Mouse (Mus musculus): ENCODE measurements around the gene Zmynd12. TPM values are rescaled to one million over a fixed set of nuclear protein-coding genes. Genes with fewer than 3 reads are reported as not detected.
A peak's percentile ranks its signal among the peaks of the same experiment; 100 is the strongest.

Zmynd12 gene
- polyA plus RNA-seq, 1 experiment from 2014 or later: 0.63 TPM

GRCm38 (mm10) chr4:119462457-119462856 lies 39.8 kb downstream of the Zmynd12 start:
- ATAC-seq: peak; percentile 1; the same call in 1 of the 2 replicates
- no peak overlapping the region for H3K9ac ChIP-seq (ENCODE audit: low read depth, low read length)
- no peak overlapping the region for H3K4me3 ChIP-seq (ENCODE audit: low read length)
- H3K4me1 ChIP-seq (ENCODE audit: control insufficient read depth, insufficient read depth, low read depth, low read length): peaks cover 29% of the 10 kb centered on the region
- no peak overlapping the region for H3K4me2 ChIP-seq (ENCODE audit: low read length)
- H3K36me3 ChIP-seq (ENCODE audit: control insufficient read depth, insufficient read depth, low read length): no peaks in the 10 kb centered on the region
- peak overlapping the region; percentile 70 for H3K27ac ChIP-seq (ENCODE audit: low read depth, low read length)
- no peaks in the 10 kb centered on the region for H3K9me3 ChIP-seq (ENCODE audit: control insufficient read depth, low read length)
- H3K27me3 ChIP-seq (replicated peaks; ENCODE audit: control insufficient read depth, insufficient read depth, low read length): no peaks in the 10 kb centered on the region
- 79% methylated on average over 3 of the region's 3 CpGs for whole genome bisulfite sequencing

DNA sequence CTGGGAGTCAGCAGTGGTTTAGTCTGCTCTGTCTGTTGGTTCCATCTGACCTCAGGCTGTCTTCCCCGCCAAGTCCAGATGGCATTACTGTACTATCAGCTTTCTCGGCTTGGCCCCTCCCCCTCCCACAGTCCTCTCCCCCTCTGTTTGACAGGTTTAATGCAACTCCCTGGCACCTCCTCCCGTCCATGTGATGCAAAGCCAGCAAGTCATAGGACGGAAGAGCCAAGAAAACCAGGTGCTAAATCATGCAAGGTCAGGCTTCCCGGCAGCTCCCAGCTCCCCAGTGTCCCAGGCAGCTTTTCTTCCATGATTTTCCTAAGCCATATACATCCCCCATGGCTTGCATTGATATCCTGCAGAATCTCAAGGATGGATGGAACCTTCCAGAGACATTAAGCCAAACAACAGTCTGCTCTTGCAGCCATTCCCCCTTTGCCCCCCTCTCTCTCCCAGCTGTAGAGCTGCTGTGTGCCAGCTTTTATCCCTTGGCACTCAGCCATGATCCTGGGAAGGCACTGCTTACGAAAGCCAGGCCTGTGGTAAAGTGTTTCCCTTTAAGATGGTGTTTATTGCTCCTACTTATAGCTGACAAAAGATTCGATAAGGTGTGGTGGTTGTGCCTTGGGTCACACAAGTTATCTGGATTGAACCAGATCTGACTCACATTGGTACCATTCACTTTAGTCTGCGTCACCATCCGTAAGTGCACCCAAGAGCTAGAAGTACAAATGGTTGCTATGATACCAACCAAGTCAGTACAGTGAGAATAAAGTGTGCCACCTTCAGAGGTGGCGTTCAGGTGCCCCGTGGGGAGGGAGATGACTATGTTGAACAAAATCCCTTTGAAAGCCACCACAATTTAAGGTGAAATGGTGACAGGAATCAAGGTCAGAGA lies 40.5 kb downstream of the Zmynd12 start:
- peak; percentile 79 for ATAC-seq
- H3K27ac ChIP-seq (ENCODE audit: low read depth, low read length): peak overlapping the region; percentile 70
- H3K27me3 ChIP-seq (replicated peaks; ENCODE audit: control insufficient read depth, insufficient read depth, low read length): no peaks in the 10 kb centered on the region
- H3K9me3 ChIP-seq (ENCODE audit: control insufficient read depth, low read length): no peaks in the 10 kb centered on the region
- WGBS: 27% methylated on average over 11 of the region's 11 CpGs
- H3K4me2 ChIP-seq (ENCODE audit: low read length): peak overlapping the region; percentile 9
- peaks cover 29% of the 10 kb centered on the region for H3K4me1 ChIP-seq (ENCODE audit: control insufficient read depth, insufficient read depth, low read depth, low read length)
- H3K4me3 ChIP-seq (ENCODE audit: low read length): no peak overlapping the region
- H3K36me3 ChIP-seq (ENCODE audit: control insufficient read depth, insufficient read depth, low read length): no peaks in the 10 kb centered on the region
- no peak overlapping the region; the same call in 1 of the 2 replicates for H3K9ac ChIP-seq (ENCODE audit: low read depth, low read length)

DNA sequence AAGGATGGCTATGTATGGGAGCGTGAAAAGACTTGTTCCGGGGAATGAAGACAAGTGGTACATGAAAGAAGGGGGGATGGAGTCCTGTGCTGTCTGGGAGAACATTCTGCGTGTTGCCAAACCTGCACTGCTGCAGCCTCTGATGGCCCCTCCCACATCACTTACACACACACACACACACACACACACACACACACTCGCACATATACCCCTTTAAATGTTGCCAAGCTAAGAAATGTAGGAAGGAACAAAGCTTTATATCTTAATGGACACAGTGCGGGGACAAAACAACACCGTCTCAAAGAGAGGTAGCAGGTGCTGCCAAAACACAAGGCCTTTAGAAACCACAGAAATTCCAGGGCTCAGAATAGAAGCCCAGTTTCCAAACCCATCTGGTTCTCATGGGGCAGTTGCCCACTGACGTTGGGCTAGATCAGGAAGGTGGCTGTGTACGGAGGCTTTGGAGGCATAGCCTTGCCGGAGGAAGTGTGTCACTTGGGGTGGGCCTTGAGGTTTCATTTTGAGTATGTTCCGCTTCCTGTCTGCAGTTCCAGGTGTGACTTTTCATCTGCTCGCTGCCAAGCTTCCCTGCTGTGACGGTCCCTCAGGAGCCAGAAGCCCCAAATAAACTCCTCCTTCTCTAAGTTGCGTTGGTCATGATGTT lies 41.3 kb downstream of the Zmynd12 start:
- Histone ChIP-seq H3K9ac (ENCODE audit: low read depth, low read length) (no peak overlapping the region), H3K9me3 (ENCODE audit: control insufficient read depth, low read length) (no peaks in the 10 kb centered on the region), H3K27me3 (replicated peaks; ENCODE audit: control insufficient read depth, insufficient read depth, low read length) (no peaks in the 10 kb centered on the region), H3K4me3 (ENCODE audit: low read length) (no peak overlapping the region), H3K36me3 (ENCODE audit: control insufficient read depth, insufficient read depth, low read length) (no peaks in the 10 kb centered on the region), H3K27ac (ENCODE audit: low read depth, low read length) (peak overlapping the region; percentile 70), H3K4me2 (ENCODE audit: low read length) (no peak overlapping the region), H3K4me1 (ENCODE audit: control insufficient read depth, insufficient read depth, low read depth, low read length) (peaks cover 29% of the 10 kb centered on the region)
- WGBS: 65% methylated on average over 13 of the region's 13 CpGs
- 0 out of 2 replicates have a peak, but pooled peaks have one; percentile 5 for ATAC-seq

DNA sequence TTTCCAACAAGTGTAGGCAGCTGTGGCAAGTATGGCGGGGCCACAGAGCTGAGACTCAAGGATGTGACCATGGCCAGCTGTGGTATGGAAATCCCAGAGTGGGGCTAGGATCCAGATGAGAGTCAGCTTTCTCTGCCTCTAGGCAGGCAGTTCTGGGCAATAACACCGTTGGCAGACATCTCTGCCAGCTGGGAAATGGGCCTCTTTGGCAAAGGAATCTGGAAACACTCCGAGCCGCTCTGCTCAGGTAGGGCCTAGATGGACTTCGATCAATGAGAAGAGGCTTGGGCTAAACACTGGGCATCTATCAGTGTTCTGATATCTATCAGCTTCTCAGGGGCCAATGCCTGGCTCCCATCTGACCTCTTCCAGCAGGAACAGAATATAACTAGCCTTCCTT lies 43.2 kb downstream of the Zmynd12 start:
- H3K4me3 ChIP-seq (ENCODE audit: low read length): no peak overlapping the region
- no peak overlapping the region for H3K9ac ChIP-seq (ENCODE audit: low read depth, low read length)
- H3K4me1 ChIP-seq (ENCODE audit: control insufficient read depth, insufficient read depth, low read depth, low read length): peaks cover 26% of the 10 kb centered on the region
- no peak overlapping the region for H3K27ac ChIP-seq (ENCODE audit: low read depth, low read length)
- no peak for ATAC-seq
- H3K4me2 ChIP-seq (ENCODE audit: low read length): no peak overlapping the region
- no peaks in the 10 kb centered on the region for H3K36me3 ChIP-seq (ENCODE audit: control insufficient read depth, insufficient read depth, low read length)
- no peaks in the 10 kb centered on the region for H3K9me3 ChIP-seq (ENCODE audit: control insufficient read depth, low read length)
- WGBS: 80% methylated on average over 5 of the region's 5 CpGs
- no peaks in the 10 kb centered on the region for H3K27me3 ChIP-seq (replicated peaks; ENCODE audit: control insufficient read depth, insufficient read depth, low read length)

GRCm38 (mm10) chr4:119467720-119468380 lies 45.2 kb downstream of the Zmynd12 start:
- no peak overlapping the region for H3K9ac ChIP-seq (ENCODE audit: low read depth, low read length)
- ATAC-seq: no peak
- no peak overlapping the region for H3K4me2 ChIP-seq (ENCODE audit: low read length)
- H3K9me3 ChIP-seq (ENCODE audit: control insufficient read depth, low read length): no peaks in the 10 kb centered on the region
- peaks cover 14% of the 10 kb centered on the region for H3K4me1 ChIP-seq (ENCODE audit: control insufficient read depth, insufficient read depth, low read depth, low read length)
- no peak overlapping the region for H3K4me3 ChIP-seq (ENCODE audit: low read length)
- no peaks in the 10 kb centered on the region for H3K27me3 ChIP-seq (replicated peaks; ENCODE audit: control insufficient read depth, insufficient read depth, low read length)
- no peaks in the 10 kb centered on the region for H3K36me3 ChIP-seq (ENCODE audit: control insufficient read depth, insufficient read depth, low read length)
- no peak overlapping the region for H3K27ac ChIP-seq (ENCODE audit: low read depth, low read length)
- WGBS: 87% methylated on average over 16 of the region's 16 CpGs

GRCm38 (mm10) chr4:119472545-119472944 lies 49.9 kb downstream of the Zmynd12 start:
- Histone ChIP-seq H3K36me3 (ENCODE audit: control insufficient read depth, insufficient read depth, low read length) (no peaks in the 10 kb centered on the region), H3K27me3 (replicated peaks; ENCODE audit: control insufficient read depth, insufficient read depth, low read length) (no peaks in the 10 kb centered on the region), H3K27ac (ENCODE audit: low read depth, low read length) (no peak overlapping the region), H3K4me3 (ENCODE audit: low read length) (no peak overlapping the region), H3K4me1 (ENCODE audit: control insufficient read depth, insufficient read depth, low read depth, low read length) (no peaks in the 10 kb centered on the region), H3K9ac (ENCODE audit: low read depth, low read length) (no peak overlapping the region), H3K4me2 (ENCODE audit: low read length) (no peak overlapping the region), H3K9me3 (ENCODE audit: control insufficient read depth, low read length) (no peaks in the 10 kb centered on the region)
- WGBS: 88% methylated on average over 9 of the region's 9 CpGs
- no peak for ATAC-seq

DNA sequence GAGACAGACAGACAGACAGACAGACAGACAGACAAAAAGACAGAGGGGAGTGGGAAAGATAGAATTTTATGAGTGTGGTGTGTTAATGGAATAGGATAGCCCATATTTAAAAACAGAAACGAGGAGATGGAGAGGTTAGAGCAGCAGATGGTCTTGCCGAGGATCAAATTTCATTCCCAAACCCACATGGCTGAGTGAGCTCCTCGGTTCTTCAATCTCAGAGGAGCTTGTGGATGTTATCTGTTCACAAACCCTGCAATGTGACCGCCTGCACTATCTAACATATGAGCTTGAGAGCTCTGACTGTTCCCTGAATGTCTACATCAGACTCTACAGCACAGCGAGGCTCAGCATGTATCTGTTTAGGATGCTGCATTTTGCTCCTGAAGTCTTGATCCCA lies 50.5 kb downstream of the Zmynd12 start:
- 59% methylated on average over 5 of the region's 5 CpGs for WGBS
- ATAC-seq: no peak
- Histone ChIP-seq H3K27ac (ENCODE audit: low read depth, low read length) (no peak overlapping the region), H3K9me3 (ENCODE audit: control insufficient read depth, low read length) (no peaks in the 10 kb centered on the region), H3K9ac (ENCODE audit: low read depth, low read length) (no peak overlapping the region), H3K27me3 (replicated peaks; ENCODE audit: control insufficient read depth, insufficient read depth, low read length) (no peaks in the 10 kb centered on the region), H3K36me3 (ENCODE audit: control insufficient read depth, insufficient read depth, low read length) (no peaks in the 10 kb centered on the region), H3K4me1 (ENCODE audit: control insufficient read depth, insufficient read depth, low read depth, low read length) (no peaks in the 10 kb centered on the region), H3K4me2 (ENCODE audit: low read length) (no peak overlapping the region), H3K4me3 (ENCODE audit: low read length) (no peak overlapping the region)

DNA sequence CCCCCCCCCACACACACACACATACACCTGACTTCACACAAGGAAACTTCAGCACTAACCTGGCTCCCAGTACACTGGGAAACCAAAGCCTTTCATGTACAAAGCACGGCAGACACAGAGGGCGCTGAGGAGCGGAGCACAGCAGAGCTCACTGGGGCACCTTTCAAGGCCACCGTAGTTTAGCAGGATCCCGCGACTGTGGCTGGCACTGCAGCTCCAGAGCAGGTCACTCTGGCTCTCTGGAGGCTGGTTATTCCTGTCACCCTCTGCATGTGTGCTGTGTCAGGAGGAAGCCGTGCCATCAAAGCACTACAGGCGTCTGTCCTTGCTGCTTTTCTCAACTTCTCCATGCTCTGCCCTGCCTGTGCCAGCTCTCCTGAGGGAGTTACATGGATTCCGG lies 60.4 kb downstream of the Zmynd12 start:
- Histone ChIP-seq H3K9me3 (ENCODE audit: control insufficient read depth, low read length) (no peaks in the 10 kb centered on the region), H3K9ac (ENCODE audit: low read depth, low read length) (no peak overlapping the region), H3K27ac (ENCODE audit: low read depth, low read length) (no peak overlapping the region), H3K27me3 (replicated peaks; ENCODE audit: control insufficient read depth, insufficient read depth, low read length) (no peaks in the 10 kb centered on the region), H3K36me3 (ENCODE audit: control insufficient read depth, insufficient read depth, low read length) (no peaks in the 10 kb centered on the region), H3K4me3 (ENCODE audit: low read length) (no peak overlapping the region), H3K4me2 (ENCODE audit: low read length) (no peak overlapping the region), H3K4me1 (ENCODE audit: control insufficient read depth, insufficient read depth, low read depth, low read length) (no peaks in the 10 kb centered on the region)
- no peak for ATAC-seq
- WGBS: 55% methylated on average over 9 of the region's 9 CpGs

GRCm38 (mm10) chr4:119484882-119485281 lies 62.3 kb downstream of the Zmynd12 start:
- no peaks in the 10 kb centered on the region for H3K9me3 ChIP-seq (ENCODE audit: control insufficient read depth, low read length)
- no peaks in the 10 kb centered on the region for H3K36me3 ChIP-seq (ENCODE audit: control insufficient read depth, insufficient read depth, low read length)
- ATAC-seq: no peak
- H3K27me3 ChIP-seq (replicated peaks; ENCODE audit: control insufficient read depth, insufficient read depth, low read length): no peaks in the 10 kb centered on the region
- H3K27ac ChIP-seq (ENCODE audit: low read depth, low read length): no peak overlapping the region
- H3K4me2 ChIP-seq (ENCODE audit: low read length): no peak overlapping the region
- no peak overlapping the region for H3K9ac ChIP-seq (ENCODE audit: low read depth, low read length)
- no peak overlapping the region for H3K4me3 ChIP-seq (ENCODE audit: low read length)
- peaks cover 2% of the 10 kb centered on the region; the same call in 1 of the 2 replicates for H3K4me1 ChIP-seq (ENCODE audit: control insufficient read depth, insufficient read depth, low read depth, low read length)
- WGBS: 79% methylated on average over 7 of the region's 7 CpGs

All from hindbrain, embryonic 16.5 days (tissue).